Mouse (Mus musculus): ENCODE data around the gene Tub. TPM values are rescaled to one million over a fixed set of nuclear protein-coding genes. Genes with fewer than 3 reads are reported as not detected.

Tub gene
- polyA plus RNA-seq, 1 experiment = 0.19 TPM

- no peak overlapping the region for H3K4me3 ChIP-seq (ENCODE audit: extremely low read depth, insufficient read depth, insufficient read length)
- TF ChIP-seq CTCF (IDR thresholded peaks at IDR 0.05; ENCODE audit: extremely low read depth, insufficient read depth, insufficient read length, insufficient replicate concordance) = no peak
- TF ChIP-seq POLR2A (IDR thresholded peaks at IDR 0.05; ENCODE audit: low read depth, low read length) = no peak
- DNase-seq (ENCODE audit: low read depth in 1 of 2, low spot score in 2 of 2) = no peak
- H3K36me3 ChIP-seq (ENCODE audit: control insufficient read depth, insufficient read depth, low read length) = no peaks in the 10 kb centered on the region
- no peaks in the 10 kb centered on the region for H3K27me3 ChIP-seq (ENCODE audit: control insufficient read depth, insufficient read depth, low read length)
- H3K4me1 ChIP-seq (ENCODE audit: control insufficient read depth, insufficient read depth, insufficient read length) = no peaks in the 10 kb centered on the region
- WGBS = 76% methylated on average over 6 of the region's 6 CpGs
- no peak overlapping the region for H3K27ac ChIP-seq (ENCODE audit: insufficient read depth, low read length)
These were observed 22.1 kb downstream of the Tub start for GRCm38 (mm10) chr7:108972273-108972672.

- Histone ChIP-seq H3K4me1 (ENCODE audit: control insufficient read depth, insufficient read depth, insufficient read length) (no peaks in the 10 kb centered on the region), H3K4me3 (ENCODE audit: extremely low read depth, insufficient read depth, insufficient read length) (no peak overlapping the region), H3K27ac (ENCODE audit: insufficient read depth, low read length) (no peak overlapping the region), H3K36me3 (ENCODE audit: control insufficient read depth, insufficient read depth, low read length) (no peaks in the 10 kb centered on the region), H3K27me3 (ENCODE audit: control insufficient read depth, insufficient read depth, low read length) (no peaks in the 10 kb centered on the region)
- no peak for DNase-seq (ENCODE audit: low read depth in 1 of 2, low spot score in 2 of 2)
- 74% methylated on average over 2 of the region's 3 CpGs for WGBS
- no peak for TF ChIP-seq CTCF (IDR thresholded peaks at IDR 0.05; ENCODE audit: extremely low read depth, insufficient read depth, insufficient read length, insufficient replicate concordance)
- TF ChIP-seq POLR2A (IDR thresholded peaks at IDR 0.05; ENCODE audit: low read depth, low read length) = no peak
These were observed 36.0 kb downstream of the Tub start for GRCm38 (mm10) chr7:108985934-108986708.

DNA sequence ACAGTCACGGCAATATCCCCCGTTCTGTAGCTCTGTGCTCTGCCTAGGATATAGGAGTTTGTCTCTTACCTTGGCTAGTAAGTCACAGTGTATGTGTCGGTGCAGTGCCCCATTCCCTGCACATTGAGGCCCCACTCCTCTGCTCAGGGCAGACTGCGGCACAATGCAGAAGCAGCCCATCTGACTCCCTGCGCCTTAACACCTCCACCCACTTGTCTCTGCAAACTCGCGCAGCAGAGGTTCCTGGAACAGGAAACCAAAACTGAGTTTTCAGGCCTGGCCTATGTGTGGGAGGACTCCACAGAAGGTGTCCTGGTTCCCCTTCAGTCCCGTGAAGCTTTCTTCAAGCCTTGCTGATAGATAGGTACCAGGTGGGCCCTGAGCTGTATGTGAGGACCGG, 41.1 kb downstream of the Tub start:
- Histone ChIP-seq H3K4me3 (ENCODE audit: extremely low read depth, insufficient read depth, insufficient read length) (no peak overlapping the region), H3K4me1 (ENCODE audit: control insufficient read depth, insufficient read depth, insufficient read length) (no peaks in the 10 kb centered on the region), H3K27ac (ENCODE audit: insufficient read depth, low read length) (no peak overlapping the region), H3K36me3 (ENCODE audit: control insufficient read depth, insufficient read depth, low read length) (no peaks in the 10 kb centered on the region), H3K27me3 (ENCODE audit: control insufficient read depth, insufficient read depth, low read length) (no peaks in the 10 kb centered on the region)
- WGBS = 44% methylated on average over 9 of the region's 9 CpGs
- TF ChIP-seq POLR2A (IDR thresholded peaks at IDR 0.05; ENCODE audit: low read depth, low read length) (no peak), CTCF (IDR thresholded peaks at IDR 0.05; ENCODE audit: extremely low read depth, insufficient read depth, insufficient read length, insufficient replicate concordance) (no peak)
- no peak for DNase-seq (ENCODE audit: low read depth in 1 of 2, low spot score in 2 of 2)

- H3K36me3 ChIP-seq (ENCODE audit: control insufficient read depth, insufficient read depth, low read length) = no peaks in the 10 kb centered on the region
- 85% methylated on average over 7 of the region's 7 CpGs for whole genome bisulfite sequencing
- no peak for DNase-seq (ENCODE audit: low read depth in 1 of 2, low spot score in 2 of 2)
- no peak for TF ChIP-seq POLR2A (IDR thresholded peaks at IDR 0.05; ENCODE audit: low read depth, low read length)
- no peak for TF ChIP-seq CTCF (IDR thresholded peaks at IDR 0.05; ENCODE audit: extremely low read depth, insufficient read depth, insufficient read length, insufficient replicate concordance)
- H3K27me3 ChIP-seq (ENCODE audit: control insufficient read depth, insufficient read depth, low read length) = no peaks in the 10 kb centered on the region
- no peak overlapping the region for H3K4me3 ChIP-seq (ENCODE audit: extremely low read depth, insufficient read depth, insufficient read length)
- no peaks in the 10 kb centered on the region for H3K4me1 ChIP-seq (ENCODE audit: control insufficient read depth, insufficient read depth, insufficient read length)
- no peak overlapping the region for H3K27ac ChIP-seq (ENCODE audit: insufficient read depth, low read length)
These were observed 43.1 kb downstream of the Tub start for GRCm38 (mm10) chr7:108993230-108993629.

GRCm38 (mm10) chr7:108993881-108994291, 43.7 kb downstream of the Tub start:
- Histone ChIP-seq H3K27me3 (ENCODE audit: control insufficient read depth, insufficient read depth, low read length) (no peaks in the 10 kb centered on the region), H3K4me1 (ENCODE audit: control insufficient read depth, insufficient read depth, insufficient read length) (no peaks in the 10 kb centered on the region), H3K4me3 (ENCODE audit: extremely low read depth, insufficient read depth, insufficient read length) (no peak overlapping the region), H3K36me3 (ENCODE audit: control insufficient read depth, insufficient read depth, low read length) (no peaks in the 10 kb centered on the region), H3K27ac (ENCODE audit: insufficient read depth, low read length) (no peak overlapping the region)
- no peak for DNase-seq (ENCODE audit: low read depth in 1 of 2, low spot score in 2 of 2)
- TF ChIP-seq POLR2A (IDR thresholded peaks at IDR 0.05; ENCODE audit: low read depth, low read length) = no peak
- TF ChIP-seq CTCF (IDR thresholded peaks at IDR 0.05; ENCODE audit: extremely low read depth, insufficient read depth, insufficient read length, insufficient replicate concordance) = no peak
- 69% methylated on average over 3 of the region's 3 CpGs for WGBS

DNA sequence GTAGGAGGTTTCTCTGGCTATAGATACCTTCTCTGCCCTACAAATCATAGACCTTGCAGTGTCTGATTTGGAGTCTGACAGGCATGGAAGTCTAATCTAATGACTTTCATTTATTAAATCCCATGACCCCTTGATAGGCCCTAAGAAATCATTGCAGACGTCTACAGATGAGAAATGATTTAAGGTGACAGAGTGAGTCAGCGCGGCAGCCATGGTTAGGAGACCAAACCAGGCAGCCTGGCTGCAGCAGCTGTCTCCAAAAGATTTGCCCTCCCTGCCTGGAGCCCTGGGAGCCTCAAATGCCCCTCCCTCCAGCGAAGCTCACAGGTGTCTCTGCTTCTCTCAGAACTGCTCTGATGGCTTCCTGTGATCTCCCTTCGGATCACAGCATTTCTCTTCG, 46.0 kb downstream of the Tub start:
- H3K27ac ChIP-seq (ENCODE audit: insufficient read depth, low read length) = no peak overlapping the region
- 67% methylated on average over 6 of the region's 6 CpGs for WGBS
- H3K4me3 ChIP-seq (ENCODE audit: extremely low read depth, insufficient read depth, insufficient read length) = no peak overlapping the region
- H3K27me3 ChIP-seq (ENCODE audit: control insufficient read depth, insufficient read depth, low read length) = no peaks in the 10 kb centered on the region
- no peak for DNase-seq (ENCODE audit: low read depth in 1 of 2, low spot score in 2 of 2)
- H3K36me3 ChIP-seq (ENCODE audit: control insufficient read depth, insufficient read depth, low read length) = no peaks in the 10 kb centered on the region
- no peak for TF ChIP-seq CTCF (IDR thresholded peaks at IDR 0.05; ENCODE audit: extremely low read depth, insufficient read depth, insufficient read length, insufficient replicate concordance)
- TF ChIP-seq POLR2A (IDR thresholded peaks at IDR 0.05; ENCODE audit: low read depth, low read length) = no peak
- no peaks in the 10 kb centered on the region for H3K4me1 ChIP-seq (ENCODE audit: control insufficient read depth, insufficient read depth, insufficient read length)

- H3K36me3 ChIP-seq (ENCODE audit: control insufficient read depth, insufficient read depth, low read length) = no peaks in the 10 kb centered on the region
- H3K27me3 ChIP-seq (ENCODE audit: control insufficient read depth, insufficient read depth, low read length) = no peaks in the 10 kb centered on the region
- no peaks in the 10 kb centered on the region for H3K4me1 ChIP-seq (ENCODE audit: control insufficient read depth, insufficient read depth, insufficient read length)
- 45% methylated on average over 4 of the region's 4 CpGs for WGBS
- no peak for DNase-seq (ENCODE audit: low read depth in 1 of 2, low spot score in 2 of 2)
- TF ChIP-seq CTCF (IDR thresholded peaks at IDR 0.05; ENCODE audit: extremely low read depth, insufficient read depth, insufficient read length, insufficient replicate concordance) = no peak
- no peak for TF ChIP-seq POLR2A (IDR thresholded peaks at IDR 0.05; ENCODE audit: low read depth, low read length)
- no peak overlapping the region for H3K4me3 ChIP-seq (ENCODE audit: extremely low read depth, insufficient read depth, insufficient read length)
- no peak overlapping the region for H3K27ac ChIP-seq (ENCODE audit: insufficient read depth, low read length)
These were observed 50.3 kb downstream of the Tub start for GRCm38 (mm10) chr7:109000315-109000954.

All from spleen, adult 2 months (tissue).